Mouse (Mus musculus) C2C12 (cell line): ENCODE results near the gene Pxdc1. TPM values are rescaled to one million over a fixed set of nuclear protein-coding genes. Genes with fewer than 3 reads are reported as not detected.

ENCODE experiments used
- H3K27me3 ChIP-seq: one replicate; pipeline ENCODE4 v1.6.1; 2011; ENCODE audit not compliant: control insufficient read depth, insufficient read depth, insufficient read length
- H3K36me3 ChIP-seq: one replicate; pipeline ENCODE4 v1.6.1; 2011; ENCODE audit not compliant: control insufficient read depth, insufficient read depth
- H3K4me3 ChIP-seq: one replicate; pipeline ENCODE4 v1.5.1; 2011; ENCODE audit warnings: mild to moderate bottlenecking, control low read depth; ENCODE audit not compliant: poor library complexity, insufficient read depth, severe bottlenecking
- H3K79me2 ChIP-seq: one replicate; pipeline ENCODE4 v1.6.1; 2011; ENCODE audit not compliant: control insufficient read depth, insufficient read depth
- H3K79me3 ChIP-seq: one replicate; pipeline ENCODE4 v1.6.1; 2011; ENCODE audit warnings: low read depth, control low read depth
- H3ac ChIP-seq: one replicate; pipeline ENCODE3; 2011; ENCODE audit warnings: low read depth; ENCODE audit not compliant: control insufficient read depth, insufficient read length
- CEBPB ChIP-seq: IDR thresholded peaks from one replicate; pipeline ENCODE4 v1.6.1; 2011; ENCODE audit warnings: low read depth, mild to moderate bottlenecking, control low read depth, moderate library complexity
- CTCF ChIP-seq: IDR thresholded peaks from one replicate; pipeline ENCODE4 v1.5.1; 2011; ENCODE audit not compliant: control insufficient read depth, insufficient read depth, insufficient read length
- FOSL1 ChIP-seq: IDR thresholded peaks from one replicate; pipeline ENCODE4 v1.8.0; 2011; ENCODE audit warnings: mild to moderate bottlenecking, low read length; ENCODE audit not compliant: poor library complexity, insufficient read depth, severe bottlenecking
- MAX ChIP-seq: IDR thresholded peaks from one replicate; pipeline ENCODE4 v1.6.1; 2011; ENCODE audit warnings: mild to moderate bottlenecking, control low read depth
- MYOD1 ChIP-seq: IDR thresholded peaks from one replicate; pipeline ENCODE4 v1.6.1; 2011; ENCODE audit warnings: low read depth; ENCODE audit not compliant: control insufficient read depth, insufficient read length
- MYOG ChIP-seq: IDR thresholded peaks from one replicate; pipeline ENCODE4 v1.6.1; 2011; ENCODE audit not compliant: control insufficient read depth, insufficient read length; ENCODE audit errors: extremely low read depth
- USF1 ChIP-seq: IDR thresholded peaks from one replicate; pipeline ENCODE4 v1.6.1; 2011; ENCODE audit warnings: low read depth, mild to moderate bottlenecking, control low read depth, moderate library complexity
- polyA plus RNA-seq: library from polyadenylated mRNA; unstranded; fragments of >200 nt; fragmentation: generic; extraction: Trizol; gene quantifications from one replicate; pipeline ENCODE4 v1.2.1, GENCODE M21; 2012; ENCODE audit warnings: missing spikeins

Gene Pxdc1
- polyA plus RNA-seq, 1 experiment, result 29.7 TPM

- peaks cover 76% of the 10 kb centered on the region for H3K79me3 ChIP-seq
- peaks cover 28% of the 10 kb centered on the region for H3K36me3 ChIP-seq
- H3K4me3 ChIP-seq, result no peak overlapping the region
- TF ChIP-seq USF1, result no peak
- TF ChIP-seq MAX, result no peak
- TF ChIP-seq CEBPB, result no peak
- no peak for TF ChIP-seq MYOD1
- no peak for TF ChIP-seq CTCF
- TF ChIP-seq FOSL1, result no peak
- TF ChIP-seq MYOG, result no peak
- no peak overlapping the region for H3ac ChIP-seq
- H3K79me2 ChIP-seq, result peaks cover 100% of the 10 kb centered on the region
- no peaks in the 10 kb centered on the region for H3K27me3 ChIP-seq
These were observed 6.1 kb downstream of the Pxdc1 start for GRCm38 (mm10) chr13:34647221-34647620.

GRCm38 (mm10) chr13:34646240-34646750, 7.0 kb downstream of the Pxdc1 start:
- H3K4me3 ChIP-seq, result no peak overlapping the region
- no peaks in the 10 kb centered on the region for H3K27me3 ChIP-seq
- H3K36me3 ChIP-seq, result peaks cover 35% of the 10 kb centered on the region
- no peak overlapping the region for H3ac ChIP-seq
- no peak for TF ChIP-seq CTCF
- no peak for TF ChIP-seq MAX
- no peak for TF ChIP-seq CEBPB
- TF ChIP-seq MYOD1, result no peak
- no peak for TF ChIP-seq FOSL1
- TF ChIP-seq USF1, result no peak
- no peak for TF ChIP-seq MYOG
- peaks cover 75% of the 10 kb centered on the region for H3K79me3 ChIP-seq
- H3K79me2 ChIP-seq, result peaks cover 100% of the 10 kb centered on the region

GRCm38 (mm10) chr13:34645519-34645918, 7.8 kb downstream of the Pxdc1 start:
- Histone ChIP-seq H3K36me3 (peaks cover 35% of the 10 kb centered on the region), H3K79me3 (peaks cover 70% of the 10 kb centered on the region), H3K27me3 (no peaks in the 10 kb centered on the region), H3K4me3 (no peak overlapping the region), H3K79me2 (peaks cover 100% of the 10 kb centered on the region), H3ac (no peak overlapping the region)
- no peak for TF ChIP-seq USF1
- TF ChIP-seq CEBPB, result no peak
- no peak for TF ChIP-seq MYOG
- TF ChIP-seq FOSL1, result no peak
- no peak for TF ChIP-seq MAX
- TF ChIP-seq CTCF, result no peak

GRCm38 (mm10) chr13:34644401-34644800, 8.9 kb downstream of the Pxdc1 start:
- no peak for TF ChIP-seq MYOD1
- TF ChIP-seq CTCF, result no peak
- TF ChIP-seq USF1, result no peak
- no peak for TF ChIP-seq CEBPB
- no peak for TF ChIP-seq MAX
- TF ChIP-seq FOSL1, result no peak
- no peak for TF ChIP-seq MYOG
- no peak overlapping the region for H3ac ChIP-seq
- H3K4me3 ChIP-seq, result no peak overlapping the region
- peaks cover 32% of the 10 kb centered on the region for H3K36me3 ChIP-seq
- peaks cover 100% of the 10 kb centered on the region for H3K79me2 ChIP-seq
- H3K79me3 ChIP-seq, result peaks cover 63% of the 10 kb centered on the region
- no peaks in the 10 kb centered on the region for H3K27me3 ChIP-seq

- no peak for TF ChIP-seq MAX
- no peak for TF ChIP-seq MYOD1
- no peak for TF ChIP-seq USF1
- no peak for TF ChIP-seq CTCF
- no peak for TF ChIP-seq FOSL1
- TF ChIP-seq MYOG, result no peak
- TF ChIP-seq CEBPB, result no peak
- Histone ChIP-seq H3ac (no peak overlapping the region), H3K79me3 (peaks cover 59% of the 10 kb centered on the region), H3K27me3 (no peaks in the 10 kb centered on the region), H3K79me2 (peaks cover 97% of the 10 kb centered on the region), H3K4me3 (no peak overlapping the region), H3K36me3 (peaks cover 27% of the 10 kb centered on the region)
These were observed 9.4 kb downstream of the Pxdc1 start for GRCm38 (mm10) chr13:34643926-34644325.
